Mouse (Mus musculus) bone marrow macrophage, adult 2 months (primary cell): Measurements from ENCODE around the gene Trdmt1.

Experiments used
- CTCF ChIP-seq: IDR thresholded peaks from 2 replicates; pipeline ENCODE4 v1.5.1; 2012; ENCODE audit warnings: low read depth, mild to moderate bottlenecking, low read length, moderate library complexity
- POLR2A ChIP-seq: IDR thresholded peaks from 2 replicates; pipeline ENCODE4 v1.6.1; 2012; ENCODE audit warnings: mild to moderate bottlenecking, low read depth, low read length, borderline replicate concordance

GRCm38 (mm10) chr2:13543519-13544124 lies 846 bp downstream of the Trdmt1 start:
- TF ChIP-seq CTCF: no peak
- no peak for TF ChIP-seq POLR2A
